Mouse (Mus musculus): Measurements from ENCODE around the gene Ly86. TPM values are rescaled to one million over a fixed set of nuclear protein-coding genes. Genes with fewer than 3 reads are reported as not detected.

Gene Ly86
- total and polyA plus RNA-seq, 3 experiments: not detected

- TF ChIP-seq MXI1 (IDR thresholded peaks at IDR 0.05; ENCODE audit: low read depth, low read length) (no peak), ZMIZ1 (IDR thresholded peaks at IDR 0.05; ENCODE audit: low read depth, low read length) (no peak), USF2 (IDR thresholded peaks at IDR 0.05; ENCODE audit: borderline replicate concordance in 1 of 2, insufficient read depth in 1 of 2, low read depth in 1 of 2, low read length in 2 of 2) (no peak), RCOR1 (IDR thresholded peaks at IDR 0.05; ENCODE audit: low read depth, low read length) (no peak), TAL1 (IDR thresholded peaks at IDR 0.05; ENCODE audit: low read length) (no peak), RAD21 (IDR thresholded peaks at IDR 0.05; ENCODE audit: low read depth, low read length) (no peak), CHD1 (IDR thresholded peaks at IDR 0.05; ENCODE audit: low read depth, low read length) (no peak), USF1 (IDR thresholded peaks at IDR 0.05; ENCODE audit: low read depth, low read length) (no peak), POLR2AphosphoS2 (IDR thresholded peaks at IDR 0.05; ENCODE audit: low read length) (no peak), SMC3 (IDR thresholded peaks at IDR 0.05; ENCODE audit: low read depth, low read length) (no peak), ETS1 (IDR thresholded peaks at IDR 0.05; ENCODE audit: low read depth, low read length) (no peak), MYB (IDR thresholded peaks at IDR 0.05; ENCODE audit: low read depth, low read length) (no peak), KAT2A (conservative IDR thresholded peaks at IDR 0.05; ENCODE audit: low read depth, low read length) (no peak), ZC3H11A (IDR thresholded peaks at IDR 0.05; ENCODE audit: low read depth, low read length) (no peak)
- DNase-seq (ENCODE audit: low read depth, low spot score): no peak
- Histone ChIP-seq H3K4me1 (ENCODE audit: control insufficient read depth in 1 of 2, insufficient read depth in 2 of 2, low read length in 2 of 2) (peaks cover 0 to 3% of the 10 kb centered on the region in 2 experiments; a peak in 1 of 4 replicates), H3K79me2 (ENCODE audit: control insufficient read depth, insufficient read depth, low read length, poor library complexity) (no peaks in the 10 kb centered on the region), H3K36me3 (ENCODE audit: control insufficient read depth in 1 of 2, insufficient read depth in 2 of 2, low read length in 2 of 2) (peaks cover 0 to 2% of the 10 kb centered on the region in 2 experiments; a peak in 1 of 4 replicates), H3K27ac (ENCODE audit: control insufficient read depth, low read depth, low read length) (no peak overlapping the region), H3K9me3 (replicated peaks; ENCODE audit: insufficient read depth, low read length) (no peaks in the 10 kb centered on the region), H3K27me3 (ENCODE audit: control insufficient read depth in 1 of 2, insufficient read depth in 2 of 2, low read length in 2 of 2) (no peaks in the 10 kb centered on the region; a peak in 1 of 4 replicates), H3K4me3 (ENCODE audit: control insufficient read depth in 1 of 2, insufficient read depth in 1 of 2, low read depth in 2 of 2, low read length in 2 of 2) (no peak overlapping the region), H3K9ac (ENCODE audit: control insufficient read depth, low read depth, low read length, poor library complexity, severe bottlenecking) (no peak overlapping the region)
Measured at GRCm38 (mm10) chr13:37349051-37349450, 4.0 kb downstream of the Ly86 start.

GRCm38 (mm10) chr13:37353016-37353415 is 8.0 kb downstream of the Ly86 start:
- no peak overlapping the region for H3K4me3 ChIP-seq (ENCODE audit: control insufficient read depth in 1 of 2, insufficient read depth in 1 of 2, low read depth in 2 of 2, low read length in 2 of 2)
- peaks cover 0 to 1% of the 10 kb centered on the region in 2 experiments; a peak in 1 of 4 replicates for H3K27me3 ChIP-seq (ENCODE audit: control insufficient read depth in 1 of 2, insufficient read depth in 2 of 2, low read length in 2 of 2)
- no peaks in the 10 kb centered on the region for H3K4me1 ChIP-seq (ENCODE audit: control insufficient read depth in 1 of 2, insufficient read depth in 2 of 2, low read length in 2 of 2)
- no peaks in the 10 kb centered on the region for H3K79me2 ChIP-seq (ENCODE audit: control insufficient read depth, insufficient read depth, low read length, poor library complexity)
- no peak for DNase-seq (ENCODE audit: low read depth, low spot score)
- H3K36me3 ChIP-seq (ENCODE audit: control insufficient read depth in 1 of 2, insufficient read depth in 2 of 2, low read length in 2 of 2): peaks cover 0 to under 1% of the 10 kb centered on the region in 2 experiments; a peak in 1 of 4 replicates
- TF ChIP-seq BHLHE40 (IDR thresholded peaks at IDR 0.05; ENCODE audit: borderline replicate concordance, low read depth, low read length): no peak
- TF ChIP-seq POLR2AphosphoS2 (IDR thresholded peaks at IDR 0.05; ENCODE audit: low read length): no peak
- no peak for TF ChIP-seq ZMIZ1 (IDR thresholded peaks at IDR 0.05; ENCODE audit: low read depth, low read length)
- no peak for TF ChIP-seq MAFK (IDR thresholded peaks at IDR 0.05; ENCODE audit: borderline replicate concordance, low read depth, low read length)
- TF ChIP-seq MAX (IDR thresholded peaks at IDR 0.05; ENCODE audit: low read length): no peak
- TF ChIP-seq NRF1 (IDR thresholded peaks at IDR 0.05; ENCODE audit: insufficient read depth, low read depth, low read length, poor library complexity, severe bottlenecking): no peak
- no peak for TF ChIP-seq TBP (IDR thresholded peaks at IDR 0.05; ENCODE audit: low read depth, low read length)
- TF ChIP-seq JUND (IDR thresholded peaks at IDR 0.05; ENCODE audit: low read depth, low read length): no peak
- no peak for TF ChIP-seq HCFC1 (IDR thresholded peaks at IDR 0.05; ENCODE audit: low read depth, low read length)
- no peak for TF ChIP-seq MXI1 (IDR thresholded peaks at IDR 0.05; ENCODE audit: low read depth, low read length)
- TF ChIP-seq EP300 (IDR thresholded peaks at IDR 0.05; ENCODE audit: low read depth in 1 of 2, low read length in 2 of 2): no peak
- TF ChIP-seq CHD2 (IDR thresholded peaks at IDR 0.05; ENCODE audit: low read length): no peak
- no peak for TF ChIP-seq MYC (IDR thresholded peaks at IDR 0.05; ENCODE audit: low read depth, low read length)
- no peak for TF ChIP-seq KAT2A (conservative IDR thresholded peaks at IDR 0.05; ENCODE audit: low read depth, low read length)
- TF ChIP-seq GATA1 (IDR thresholded peaks at IDR 0.05; ENCODE audit: low read depth, low read length): no peak
- no peak for TF ChIP-seq TAL1 (IDR thresholded peaks at IDR 0.05; ENCODE audit: low read length)
- no peak for TF ChIP-seq ETS1 (IDR thresholded peaks at IDR 0.05; ENCODE audit: low read depth, low read length)
- no peak for TF ChIP-seq RAD21 (IDR thresholded peaks at IDR 0.05; ENCODE audit: low read depth, low read length)
- TF ChIP-seq E2F4 (IDR thresholded peaks at IDR 0.05; ENCODE audit: borderline replicate concordance, low read depth, low read length): no peak
- no peak for TF ChIP-seq CHD1 (IDR thresholded peaks at IDR 0.05; ENCODE audit: low read depth, low read length)
- H3K9ac ChIP-seq (ENCODE audit: control insufficient read depth, low read depth, low read length, poor library complexity, severe bottlenecking): no peak overlapping the region
- H3K27ac ChIP-seq (ENCODE audit: control insufficient read depth, low read depth, low read length): no peak overlapping the region
- H3K9me3 ChIP-seq (replicated peaks; ENCODE audit: insufficient read depth, low read length): no peaks in the 10 kb centered on the region

Measured in MEL (cell line).